Mouse (Mus musculus) heart, adult 11 months (tissue): ENCODE measurements around the gene Snx29.

Experiments
- DNase-seq: peaks from one replicate; pipeline ENCODE4 v3.0.0; 2022

Snx29 gene

GRCm38 (mm10) chr16:11747867-11748266 is 425.2 kb downstream of the Snx29 start:
- DNase-seq: no peak

- peak; percentile 69 for DNase-seq
Measured at GRCm38 (mm10) chr16:11749111-11749510, 426.4 kb downstream of the Snx29 start.

- peak; percentile 85 for DNase-seq
Measured at GRCm38 (mm10) chr16:11750605-11751004, 427.9 kb downstream of the Snx29 start.

GRCm38 (mm10) chr16:11752557-11752956 is 429.8 kb downstream of the Snx29 start:
- DNase-seq: peak; percentile 45

- DNase-seq: peak; percentile 79
Measured at GRCm38 (mm10) chr16:11753466-11753865, 430.8 kb downstream of the Snx29 start.

GRCm38 (mm10) chr16:11754136-11754535 is 431.4 kb downstream of the Snx29 start:
- peak; percentile 58 for DNase-seq

GRCm38 (mm10) chr16:11755281-11756066 is 432.8 kb downstream of the Snx29 start:
- peak; percentile 88 for DNase-seq

GRCm38 (mm10) chr16:11756598-11757245 is 434.0 kb downstream of the Snx29 start:
- peak; percentile 78 for DNase-seq

GRCm38 (mm10) chr16:11757471-11757870 is 434.8 kb downstream of the Snx29 start:
- DNase-seq: peak; percentile 82

GRCm38 (mm10) chr16:11757951-11758350 is 435.2 kb downstream of the Snx29 start:
- no peak for DNase-seq

- DNase-seq: no peak
Measured at GRCm38 (mm10) chr16:11772318-11772717, 449.6 kb downstream of the Snx29 start.

GRCm38 (mm10) chr16:11774321-11774720 is 451.6 kb downstream of the Snx29 start:
- no peak for DNase-seq

GRCm38 (mm10) chr16:11776528-11776927 is 453.8 kb downstream of the Snx29 start:
- DNase-seq: peak; percentile 76

GRCm38 (mm10) chr16:11778191-11778590 is 455.5 kb downstream of the Snx29 start:
- DNase-seq: peak; percentile 68

- no peak for DNase-seq
Measured at GRCm38 (mm10) chr16:11778715-11779460, 456.2 kb downstream of the Snx29 start.

GRCm38 (mm10) chr16:11782082-11782481 is 459.4 kb downstream of the Snx29 start:
- no peak for DNase-seq

- DNase-seq: peak; percentile 67
Measured at GRCm38 (mm10) chr16:11783337-11783736, 460.6 kb downstream of the Snx29 start.

- DNase-seq: no peak
Measured at GRCm38 (mm10) chr16:11784354-11784753, 461.6 kb downstream of the Snx29 start.

- DNase-seq: peak; percentile 70
Measured at GRCm38 (mm10) chr16:11785806-11786205, 463.1 kb downstream of the Snx29 start.

GRCm38 (mm10) chr16:11790476-11790875 is 467.8 kb downstream of the Snx29 start:
- DNase-seq: no peak

- DNase-seq: no peak
Measured at GRCm38 (mm10) chr16:11793391-11793790, 470.7 kb downstream of the Snx29 start.

- DNase-seq: no peak
Measured at GRCm38 (mm10) chr16:11794628-11795027, 471.9 kb downstream of the Snx29 start.

- DNase-seq: no peak
Measured at GRCm38 (mm10) chr16:11795758-11796460, 473.2 kb downstream of the Snx29 start.
